Mouse (Mus musculus): ENCODE measurements around the gene Vwa7. TPM values are rescaled to one million over a fixed set of nuclear protein-coding genes. Genes with fewer than 3 reads are reported as not detected.
"Not testable (repeated sequence)": the region's sequence is repeated elsewhere in the genome, so short reads cannot be mapped to it uniquely, and the experiment has no call there.

The Vwa7 gene
- total and polyA plus RNA-seq, 3 experiments = 7.5 to 10.9 (median 10.0) TPM

DNA sequence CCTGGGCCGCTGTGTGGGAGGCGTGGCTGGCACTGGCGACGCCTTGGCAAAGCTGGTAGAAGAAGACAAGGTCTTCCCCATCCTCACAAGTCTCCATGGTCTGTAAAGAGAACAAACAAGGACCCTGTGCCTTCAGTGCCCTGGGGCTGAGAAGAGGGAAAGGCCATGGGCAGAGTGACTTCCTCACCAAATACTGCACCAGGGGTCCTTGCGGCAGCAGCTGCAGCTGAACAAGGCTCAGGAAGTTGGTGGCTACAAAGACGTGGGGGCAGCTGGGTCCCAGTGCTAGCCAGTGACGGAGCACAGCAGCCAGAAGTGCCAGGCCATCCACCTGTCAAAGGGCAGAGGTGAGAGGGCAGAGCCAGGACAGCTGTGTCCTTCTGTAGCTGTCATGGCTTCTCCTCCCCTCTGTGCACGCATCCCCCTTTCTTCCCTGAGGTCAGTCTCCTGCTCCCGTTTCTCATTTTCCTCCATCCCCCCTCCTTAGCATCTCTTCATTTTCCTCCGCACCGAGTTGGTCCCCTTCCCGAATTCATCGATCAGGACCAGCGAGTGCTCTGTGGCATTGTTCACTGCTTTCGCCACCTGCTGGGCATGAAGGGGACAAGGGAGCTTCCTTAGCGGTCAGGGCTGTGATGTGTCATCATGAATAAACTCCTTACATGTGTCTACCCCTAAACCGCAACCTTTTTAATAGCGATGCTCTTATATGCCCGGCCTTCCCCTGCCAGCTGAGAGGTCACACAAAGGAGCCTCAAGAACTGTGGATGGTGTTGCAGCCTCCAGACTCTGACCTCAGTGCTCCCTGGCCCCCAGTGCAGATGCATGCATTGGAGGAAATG, 13.5 kb downstream of the Vwa7 start:
- peak; percentile 61 for TF ChIP-seq CTCF (IDR thresholded peaks at IDR 0.05)
- TF ChIP-seq POLR2A (IDR thresholded peaks at IDR 0.05; ENCODE audit: insufficient read depth, low read depth, low read length) = no peak
- TF ChIP-seq EP300 (IDR thresholded peaks at IDR 0.05; ENCODE audit: insufficient read depth, low read depth, low read length) = no peak
- H3K27ac ChIP-seq = no peak overlapping the region
- H3K4me1 ChIP-seq (ENCODE audit: control insufficient read depth, insufficient read depth, low read length) = no peaks in the 10 kb centered on the region
- H3K9ac ChIP-seq (ENCODE audit: low read depth, low read length) = no peak overlapping the region
- no peaks in the 10 kb centered on the region for H3K36me3 ChIP-seq (ENCODE audit: control insufficient read depth, insufficient read depth, low read length)
- H3K4me3 ChIP-seq = no peak overlapping the region
- no peak for DNase-seq
- intact Hi-C loops (cut with DNase I) = no loop called here
- 49% methylated on average over 19 of the region's 19 CpGs for WGBS
- no peaks in the 10 kb centered on the region for H3K79me2 ChIP-seq (replicated peaks; ENCODE audit: control insufficient read depth, insufficient read depth, low read length)
- H3K27me3 ChIP-seq (ENCODE audit: control insufficient read depth, insufficient read depth, low read length) = no peaks in the 10 kb centered on the region

DNA sequence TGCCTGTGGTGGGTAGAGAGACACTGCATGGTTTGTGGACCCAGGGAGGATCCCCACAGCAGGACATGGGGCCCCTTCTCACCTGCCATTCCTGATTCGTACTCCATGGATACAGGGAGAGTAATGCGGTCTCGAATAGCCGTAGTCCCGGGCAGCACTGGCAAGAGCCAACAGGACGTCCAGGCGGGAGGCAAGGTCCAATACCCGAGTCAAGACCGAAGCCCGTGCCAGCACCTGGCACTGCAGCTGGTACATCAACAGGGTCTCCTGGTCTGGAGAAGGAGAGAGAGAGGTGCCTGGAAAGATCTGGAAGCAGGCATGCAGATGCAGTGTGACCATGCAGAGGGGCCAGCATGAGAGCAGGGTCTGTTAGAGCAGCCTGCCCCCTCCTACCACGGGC, 14.9 kb downstream of the Vwa7 start:
- no peaks in the 10 kb centered on the region for H3K79me2 ChIP-seq (replicated peaks; ENCODE audit: control insufficient read depth, insufficient read depth, low read length)
- no peaks in the 10 kb centered on the region for H3K27me3 ChIP-seq (ENCODE audit: control insufficient read depth, insufficient read depth, low read length)
- H3K4me1 ChIP-seq (ENCODE audit: control insufficient read depth, insufficient read depth, low read length) = no peaks in the 10 kb centered on the region
- TF ChIP-seq CTCF (IDR thresholded peaks at IDR 0.05) (no peak), POLR2A (IDR thresholded peaks at IDR 0.05; ENCODE audit: insufficient read depth, low read depth, low read length) (no peak), EP300 (IDR thresholded peaks at IDR 0.05; ENCODE audit: insufficient read depth, low read depth, low read length) (no peak)
- WGBS = 89% methylated on average over 11 of the region's 11 CpGs
- H3K4me3 ChIP-seq = no peak overlapping the region
- H3K9ac ChIP-seq (ENCODE audit: low read depth, low read length) = no peak overlapping the region
- DNase-seq = no peak
- intact Hi-C loops (cut with DNase I) = no loop called here
- H3K36me3 ChIP-seq (ENCODE audit: control insufficient read depth, insufficient read depth, low read length) = no peaks in the 10 kb centered on the region
- H3K27ac ChIP-seq = no peak overlapping the region

DNA sequence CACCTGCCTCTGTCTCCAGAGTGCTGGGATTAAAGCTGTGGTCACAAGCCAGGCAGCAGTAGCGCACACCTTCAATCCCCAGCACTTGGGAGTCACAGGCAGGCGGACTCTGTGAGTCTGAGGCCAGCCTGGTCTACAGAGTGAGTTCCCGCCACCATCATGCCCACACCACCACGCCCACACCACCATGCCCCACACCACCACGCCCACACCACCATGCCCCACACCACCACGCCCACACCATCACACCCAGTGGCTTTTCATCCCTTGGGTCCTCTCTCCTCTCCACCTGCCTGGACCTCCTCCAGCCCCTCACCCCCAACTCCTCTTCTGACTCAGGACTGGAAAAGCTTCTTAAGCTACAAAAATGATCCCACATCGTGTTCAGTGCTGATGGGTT, 15.5 kb downstream of the Vwa7 start:
- Histone ChIP-seq H3K79me2 (replicated peaks; ENCODE audit: control insufficient read depth, insufficient read depth, low read length) (no peaks in the 10 kb centered on the region), H3K4me3 (no peak overlapping the region), H3K27me3 (ENCODE audit: control insufficient read depth, insufficient read depth, low read length) (no peaks in the 10 kb centered on the region), H3K4me1 (ENCODE audit: control insufficient read depth, insufficient read depth, low read length) (no peaks in the 10 kb centered on the region), H3K36me3 (ENCODE audit: control insufficient read depth, insufficient read depth, low read length) (no peaks in the 10 kb centered on the region), H3K9ac (ENCODE audit: low read depth, low read length) (no peak overlapping the region), H3K27ac (no peak overlapping the region)
- TF ChIP-seq CTCF (IDR thresholded peaks at IDR 0.05) (no peak), EP300 (IDR thresholded peaks at IDR 0.05; ENCODE audit: insufficient read depth, low read depth, low read length) (no peak), POLR2A (IDR thresholded peaks at IDR 0.05; ENCODE audit: insufficient read depth, low read depth, low read length) (no peak)
- intact Hi-C loops (cut with DNase I) = no loop called here
- no peak for DNase-seq
- 73% methylated on average over 7 of the region's 7 CpGs for WGBS

DNA sequence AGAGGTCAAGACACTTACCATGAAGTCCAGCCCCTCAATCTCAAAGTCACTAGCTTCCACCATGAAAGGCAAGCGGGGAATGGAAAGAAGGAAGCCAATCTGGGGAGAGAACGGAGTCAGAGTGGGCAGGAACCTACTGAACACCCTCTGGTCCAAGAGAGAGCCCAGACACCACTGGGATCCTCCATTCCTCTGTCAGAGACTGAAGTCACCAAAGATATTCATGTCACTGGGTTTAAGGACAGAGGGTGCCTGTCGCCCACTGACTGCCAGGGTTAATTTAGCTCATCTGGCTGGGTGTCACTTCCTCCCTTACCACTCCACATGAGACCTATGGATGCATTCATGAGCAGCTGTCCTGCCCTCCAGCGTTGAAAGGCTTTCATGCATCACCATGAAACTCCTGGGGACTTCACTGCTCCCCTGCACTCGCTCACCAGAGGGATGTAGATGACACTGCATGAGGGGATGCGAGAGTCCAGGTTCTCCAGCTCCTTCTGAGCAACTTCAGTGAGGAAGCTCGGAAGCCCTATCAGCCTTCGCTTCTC, 16.0 kb downstream of the Vwa7 start:
- no peaks in the 10 kb centered on the region for H3K27me3 ChIP-seq (ENCODE audit: control insufficient read depth, insufficient read depth, low read length)
- H3K79me2 ChIP-seq (replicated peaks; ENCODE audit: control insufficient read depth, insufficient read depth, low read length) = no peaks in the 10 kb centered on the region
- H3K9ac ChIP-seq (ENCODE audit: low read depth, low read length) = no peak overlapping the region
- TF ChIP-seq POLR2A (IDR thresholded peaks at IDR 0.05; ENCODE audit: insufficient read depth, low read depth, low read length) (no peak), EP300 (IDR thresholded peaks at IDR 0.05; ENCODE audit: insufficient read depth, low read depth, low read length) (no peak), CTCF (IDR thresholded peaks at IDR 0.05) (no peak)
- H3K27ac ChIP-seq = no peak overlapping the region
- DNase-seq = no peak
- H3K4me3 ChIP-seq = no peak overlapping the region
- H3K4me1 ChIP-seq (ENCODE audit: control insufficient read depth, insufficient read depth, low read length) = no peaks in the 10 kb centered on the region
- intact Hi-C loops (cut with DNase I) = no loop called here
- 66% methylated on average over 8 of the region's 8 CpGs for WGBS
- no peaks in the 10 kb centered on the region for H3K36me3 ChIP-seq (ENCODE audit: control insufficient read depth, insufficient read depth, low read length)

DNA sequence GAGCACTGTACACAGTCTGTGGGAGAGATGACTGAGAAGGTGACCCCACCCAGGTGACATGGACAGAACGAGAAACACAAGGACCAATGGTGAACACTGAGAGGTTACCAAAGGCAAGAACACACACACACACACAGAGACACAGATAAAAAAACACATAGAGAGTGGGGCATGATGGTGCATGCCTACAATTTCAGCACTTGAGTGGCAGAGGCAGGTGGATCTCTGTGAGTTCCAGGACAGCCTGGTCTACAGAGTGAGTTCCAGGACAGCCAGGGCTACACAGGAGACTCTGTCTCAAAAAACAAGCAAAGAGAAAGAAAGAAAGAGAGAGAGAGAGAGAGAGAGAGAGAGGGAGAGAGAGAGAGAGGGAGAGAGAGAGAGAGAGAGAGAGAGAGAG, 17.3 kb downstream of the Vwa7 start:
- H3K79me2 ChIP-seq (replicated peaks; ENCODE audit: control insufficient read depth, insufficient read depth, low read length); DNase-seq; H3K36me3 ChIP-seq (ENCODE audit: control insufficient read depth, insufficient read depth, low read length); H3K4me1 ChIP-seq (ENCODE audit: control insufficient read depth, insufficient read depth, low read length); H3K4me3 ChIP-seq; intact Hi-C loops (cut with DNase I); H3K9ac ChIP-seq (ENCODE audit: low read depth, low read length); H3K27ac ChIP-seq; H3K27me3 ChIP-seq (ENCODE audit: control insufficient read depth, insufficient read depth, low read length): not testable (repeated sequence)
- 72% methylated on average over 1 of the region's 1 CpGs for WGBS

DNA sequence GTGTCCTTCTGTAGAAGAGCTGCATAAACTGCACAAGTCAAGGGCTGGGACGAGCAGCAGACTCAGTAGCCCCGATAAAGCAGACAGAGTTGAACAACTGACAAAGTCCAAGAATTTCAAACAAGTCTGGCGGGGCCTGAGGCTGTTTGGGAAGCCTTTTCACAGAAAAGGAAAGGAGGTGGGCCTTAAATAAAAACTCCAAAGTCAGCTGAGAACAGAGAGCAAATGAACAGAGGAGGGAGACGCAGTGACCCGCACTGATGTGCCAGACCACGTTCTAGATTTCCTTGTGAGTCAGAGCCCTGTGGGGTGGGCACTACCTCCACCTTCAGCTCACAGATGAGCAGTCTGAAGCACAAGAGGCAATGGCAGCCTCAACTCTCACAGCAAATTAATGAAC, 18.5 kb downstream of the Vwa7 start:
- intact Hi-C loops (cut with DNase I) = no loop called here

More for the DNA sequence above, 18.5 kb downstream of the Vwa7 start:
- no peak overlapping the region for H3K4me3 ChIP-seq
- H3K36me3 ChIP-seq (ENCODE audit: control insufficient read depth, insufficient read depth, low read length) = no peaks in the 10 kb centered on the region
- TF ChIP-seq POLR2A (IDR thresholded peaks at IDR 0.05; ENCODE audit: insufficient read depth, low read depth, low read length) (no peak), CTCF (IDR thresholded peaks at IDR 0.05) (no peak), EP300 (IDR thresholded peaks at IDR 0.05; ENCODE audit: insufficient read depth, low read depth, low read length) (no peak)
- no peak overlapping the region for H3K9ac ChIP-seq (ENCODE audit: low read depth, low read length)
- no peaks in the 10 kb centered on the region for H3K4me1 ChIP-seq (ENCODE audit: control insufficient read depth, insufficient read depth, low read length)
- no peak overlapping the region for H3K27ac ChIP-seq
- no peaks in the 10 kb centered on the region for H3K79me2 ChIP-seq (replicated peaks; ENCODE audit: control insufficient read depth, insufficient read depth, low read length)
- H3K27me3 ChIP-seq (ENCODE audit: control insufficient read depth, insufficient read depth, low read length) = no peaks in the 10 kb centered on the region
- WGBS = 60% methylated on average over 6 of the region's 6 CpGs
- no peak for DNase-seq

All from heart, adult 2 months (tissue).